Comparison of ENCODE assay signal across 13 mouse cellular contexts in genomic region chr11:56040917-56041316, GRCm38 (mm10). TPM values are rescaled to one million over a fixed set of nuclear protein-coding genes. Genes with fewer than 3 reads are reported as not detected.
DNase-seq lines count a peak whose midpoint lies in the region; ATAC-seq and TF ChIP-seq lines count a peak whose summit lies in the region.
"Had no signal": no experiment of that assay in that cellular context is flagged by ENCODE, and none has a peak within 500 bp of the region (broad histone marks: within the 10 kb centered on the region; RNA-seq: fewer than 3 reads in every experiment).

Nmur2 (minus strand) TSS chr11:56041010.

- intact Hi-C loops in left cerebral cortex, postnatal 4 days (cut with DNase I) = no loop called here
- intact Hi-C loops in left cerebral cortex, postnatal 36 days (cut with DNase I) = no loop called here

- peak; percentile 24; the same call in 1 of the 2 replicates for ATAC-seq in hindbrain, postnatal 0 days
- no peak for ATAC-seq in stomach, embryonic 16.5 days (ENCODE audit: insufficient read depth, low FRiP score)

- 5% methylated on average over 6 of the region's 6 CpGs for WGBS in embryonic facial prominence, embryonic 10.5 days
- 2% methylated on average over 6 of the region's 6 CpGs for WGBS in hindbrain, postnatal 0 days
- 5% methylated on average over 6 of the region's 6 CpGs for WGBS in stomach, embryonic 16.5 days

- H3K27me3 ChIP-seq in embryonic facial prominence, embryonic 10.5 days (replicated peaks; ENCODE audit: low read depth, poor library complexity, severe bottlenecking) = no peaks in the 10 kb centered on the region
- H3K27me3 ChIP-seq in hindbrain, postnatal 0 days (ENCODE audit: insufficient read depth, low read length) = no peaks in the 10 kb centered on the region
- no peaks in the 10 kb centered on the region for H3K27me3 ChIP-seq in stomach, embryonic 16.5 days (ENCODE audit: control insufficient read depth, insufficient read depth, low read length)
- H3K27me3 ChIP-seq: limb, embryonic 13.5 days had no signal

- no peak within 1 kb of the TSS for H3K4me2 ChIP-seq in hindbrain, postnatal 0 days (ENCODE audit: low read depth, low read length)
- H3K4me2 ChIP-seq in stomach, embryonic 16.5 days (ENCODE audit: low read depth, low read length) = 0 out of 2 replicates have a peak within 1 kb of the TSS, but pooled peaks have one; percentile 4
- H3K4me2 ChIP-seq: limb, embryonic 13.5 days had no signal

- H3K4me1 ChIP-seq in embryonic facial prominence, embryonic 10.5 days = peaks cover 5% of the 10 kb centered on the region
- no peaks in the 10 kb centered on the region for H3K4me1 ChIP-seq in hindbrain, postnatal 0 days (ENCODE audit: insufficient read depth, low read length)
- no peaks in the 10 kb centered on the region for H3K4me1 ChIP-seq in stomach, embryonic 16.5 days (ENCODE audit: control insufficient read depth, insufficient read depth, low read length)

- no peak within 1 kb of the TSS for H3K9ac ChIP-seq in hindbrain, postnatal 0 days (replicated peaks; ENCODE audit: low read length)
- H3K9ac ChIP-seq in stomach, embryonic 16.5 days (ENCODE audit: low read length) = no peak within 1 kb of the TSS
- H3K9ac ChIP-seq: limb, embryonic 13.5 days had no signal

- H3K9me3 ChIP-seq in embryonic facial prominence, embryonic 10.5 days = no peaks in the 10 kb centered on the region
- H3K9me3 ChIP-seq in hindbrain, postnatal 0 days (ENCODE audit: low read length) = no peaks in the 10 kb centered on the region
- H3K9me3 ChIP-seq in stomach, embryonic 16.5 days (replicated peaks; ENCODE audit: control insufficient read depth, low read length) = no peaks in the 10 kb centered on the region
- H3K9me3 ChIP-seq: limb, embryonic 13.5 days had no signal

- no peaks in the 10 kb centered on the region for H3K36me3 ChIP-seq in embryonic facial prominence, embryonic 10.5 days (replicated peaks)
- H3K36me3 ChIP-seq in hindbrain, postnatal 0 days (ENCODE audit: insufficient read depth, low read length) = no peaks in the 10 kb centered on the region
- H3K36me3 ChIP-seq in stomach, embryonic 16.5 days (ENCODE audit: control insufficient read depth, insufficient read depth, low read length) = no peaks in the 10 kb centered on the region
- H3K36me3 ChIP-seq: limb, embryonic 13.5 days had no signal

- H3K4me3 ChIP-seq in embryonic facial prominence, embryonic 10.5 days = no peak within 1 kb of the TSS
- no peak within 1 kb of the TSS for H3K4me3 ChIP-seq in hindbrain, postnatal 0 days (ENCODE audit: low read length)
- H3K4me3 ChIP-seq in stomach, embryonic 16.5 days (replicated peaks; ENCODE audit: low read length) = no peak within 1 kb of the TSS
- H3K4me3 ChIP-seq: heart, adult 2 months; limb, embryonic 13.5 days had no signal

- no peak for TF ChIP-seq CTCF in hindbrain, postnatal 0 days (IDR thresholded peaks at IDR 0.05; ENCODE audit: low read depth)

- peak within 1 kb of the TSS; percentile 30 for H3K27ac ChIP-seq in embryonic facial prominence, embryonic 10.5 days (replicated peaks)
- H3K27ac ChIP-seq in hindbrain, postnatal 0 days = no peak within 1 kb of the TSS
- no peak within 1 kb of the TSS for H3K27ac ChIP-seq in stomach, embryonic 16.5 days (ENCODE audit: low read length)
- H3K27ac ChIP-seq: heart, adult 2 months; kidney, postnatal 0 days; limb, embryonic 13.5 days had no signal

- DNase-seq in left cerebral cortex, postnatal 4 days = peak; percentile 22
- no peak for DNase-seq in left cerebral cortex, postnatal 36 days (ENCODE audit: low spot score in 2 of 2)
- peak; percentile 53 for DNase-seq in embryonic facial prominence, embryonic 10.5 days (ENCODE audit: low spot score)
- DNase-seq in hindbrain, postnatal 0 days (ENCODE audit: low spot score) = peak; percentile 26
- DNase-seq in adrenal gland, adult 2 months = no peak
- DNase-seq in left cerebral cortex, adult 8-10 months (ENCODE audit: low spot score in 2 of 2) = no peak
- DNase-seq: heart, adult 2 months; thymus, adult 18-20 months had no signal

RNA-seq across cellular contexts. Expression of gene Nmur2, which starts in this region (rescaled TPM):
- total RNA-seq in left cerebral cortex, postnatal 4 days (2021) = not detected
- total RNA-seq in left cerebral cortex, postnatal 36 days (2021) = under 1 TPM in 1 of 2 experiments, not detected in 1; 0.15 TPM
- polyA plus RNA-seq in embryonic facial prominence, embryonic 10.5 days (2016; fragmentation: Nextera tagmentation; extraction: Ambion mirVana) = not detected in 2 replicates
- 0.25 and 0.47 TPM in 2 replicates for total RNA-seq in hindbrain, postnatal 0 days (2014; rRNA removed)
- 0.37 and 0.44 TPM in 2 replicates for polyA plus RNA-seq in hindbrain, postnatal 0 days (2015; fragmentation: Nextera tagmentation; extraction: Ambion mirVana)
- polyA plus RNA-seq in stomach, embryonic 16.5 days (2015; fragmentation: Nextera tagmentation; extraction: Ambion mirVana) = 0.70 and 0.76 TPM in 2 replicates
- total RNA-seq in adrenal gland, adult 2 months (2021) = not detected
- not detected in 2 replicates for polyA plus RNA-seq in adrenal gland, adult 2 months (2012; rRNA removed)
- under 1 TPM in 2 of 4 experiments, not detected in 2; 0.17 to 0.26 TPM for total RNA-seq in left cerebral cortex, adult 8-10 months (2022)
- total RNA-seq: heart, adult 2 months; megakaryocyte progenitor cell, adult 5-6 weeks had no signal
- polyA plus RNA-seq: cortical plate, adult 2 months; heart, adult 2 months; kidney, postnatal 0 days had no signal

Comparison
In these comparisons a context has a peak if more than half of its experiments do, and no peak if none do; other contexts are left out.
1. Peak in DNase-seq in left cerebral cortex, postnatal 4 days; RNA of the gene not detected or under 1 TPM.
2. Peak in DNase-seq and H3K27ac ChIP-seq in embryonic facial prominence, embryonic 10.5 days; RNA of the gene not detected or under 1 TPM.
3. Peak in DNase-seq and ATAC-seq in hindbrain, postnatal 0 days; RNA of the gene not detected or under 1 TPM.